Mouse (Mus musculus): ENCODE data around the gene Rsrp1. TPM values are rescaled to one million over a fixed set of nuclear protein-coding genes. Genes with fewer than 3 reads are reported as not detected.

Rsrp1 gene
- polyA plus RNA-seq (2015; fragmentation: Nextera tagmentation; extraction: Ambion mirVana) = 576 and 581 TPM in 2 replicates

DNA sequence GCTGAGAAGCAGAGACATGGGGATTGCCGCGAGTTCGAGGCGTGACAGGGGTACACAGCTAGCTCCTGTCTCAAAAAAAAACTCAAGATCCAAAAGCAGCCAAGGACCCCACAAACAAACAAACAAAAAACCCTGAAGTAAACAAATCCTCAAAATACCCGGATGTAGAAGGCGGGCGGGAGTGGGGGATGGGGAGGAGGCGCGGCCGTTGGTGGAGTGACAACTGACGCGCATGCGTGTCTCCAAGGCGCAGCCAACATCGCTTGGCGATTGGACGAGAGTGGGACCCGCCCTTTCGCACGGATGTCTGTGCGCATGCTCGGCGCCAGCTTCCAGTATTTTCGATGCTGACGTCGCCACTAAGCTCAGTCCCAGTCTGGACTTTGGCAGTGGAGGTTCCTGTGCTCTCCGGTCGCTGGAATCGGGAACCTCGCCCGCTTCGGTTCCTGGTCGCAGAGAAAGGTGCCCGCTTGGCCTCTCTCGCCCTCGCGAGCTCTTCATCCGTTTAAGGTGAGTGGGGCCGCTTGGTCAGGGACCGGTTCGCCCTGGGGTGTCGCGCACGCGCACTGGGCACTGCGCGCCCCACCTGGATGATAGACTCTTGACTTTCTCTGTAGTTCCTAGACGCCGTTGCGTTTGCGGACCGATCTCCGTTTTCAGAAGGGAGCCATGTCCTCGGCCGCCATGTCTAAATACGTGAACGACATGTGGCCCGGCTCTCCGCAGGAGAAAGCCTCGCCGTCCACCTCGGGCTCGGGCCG, at the start of gene Rsrp1:
Gene Rsrp1, plus strand, starts transcription at position 335 of the 761 bp plus-strand sequence.
- Histone ChIP-seq H3K4me1 (ENCODE audit: control insufficient read depth, insufficient read depth, low read length) (peaks cover 27% of the 10 kb centered on the region), H3K4me2 (ENCODE audit: low read length) (peak within 1 kb of the TSS; percentile 85), H3K36me3 (ENCODE audit: control insufficient read depth, insufficient read depth, low read length) (peaks cover 19% of the 10 kb centered on the region), H3K27me3 (ENCODE audit: control insufficient read depth, insufficient read depth, low read depth, low read length) (no peaks in the 10 kb centered on the region), H3K27ac (ENCODE audit: low read length) (peak within 1 kb of the TSS; percentile 95), H3K9ac (ENCODE audit: low read depth, low read length) (peak within 1 kb of the TSS; percentile 93), H3K9me3 (replicated peaks; ENCODE audit: control insufficient read depth, low read length, poor library complexity, severe bottlenecking) (no peaks in the 10 kb centered on the region), H3K4me3 (ENCODE audit: low read depth, low read length) (peak within 1 kb of the TSS; percentile 84)
- ATAC-seq = peak; percentile 94
- WGBS = under 1% methylated on average over 64 of the region's 64 CpGs

DNA sequence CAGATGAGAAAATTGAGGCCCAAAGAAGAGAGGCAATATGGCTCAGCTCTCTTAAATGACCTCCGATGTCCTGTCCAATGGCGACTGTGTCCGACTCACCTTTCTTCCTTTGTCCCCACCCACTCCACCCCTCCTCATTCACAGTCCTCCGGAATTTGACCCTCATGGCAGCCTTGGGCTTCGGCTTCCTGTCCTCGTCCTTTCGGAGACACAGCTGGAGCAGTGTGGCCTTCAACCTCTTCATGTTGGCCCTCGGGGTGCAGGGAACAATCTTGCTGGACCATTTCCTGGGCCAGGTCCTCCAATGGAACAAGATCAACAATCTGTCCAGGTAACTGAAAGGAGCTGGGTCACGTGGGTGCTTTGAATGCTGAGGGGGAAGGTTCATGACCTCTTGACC, 47.2 kb upstream of the Rsrp1 start:
- ATAC-seq = no peak
- Histone ChIP-seq H3K27me3 (ENCODE audit: control insufficient read depth, insufficient read depth, low read depth, low read length) (no peaks in the 10 kb centered on the region), H3K4me3 (ENCODE audit: low read depth, low read length) (no peak overlapping the region), H3K36me3 (ENCODE audit: control insufficient read depth, insufficient read depth, low read length) (no peaks in the 10 kb centered on the region), H3K27ac (ENCODE audit: low read length) (no peak overlapping the region), H3K9ac (ENCODE audit: low read depth, low read length) (no peak overlapping the region), H3K9me3 (replicated peaks; ENCODE audit: control insufficient read depth, low read length, poor library complexity, severe bottlenecking) (no peaks in the 10 kb centered on the region), H3K4me2 (ENCODE audit: low read length) (no peak overlapping the region), H3K4me1 (ENCODE audit: control insufficient read depth, insufficient read depth, low read length) (peaks cover 8% of the 10 kb centered on the region)
- 80% methylated on average over 9 of the region's 9 CpGs for WGBS

DNA sequence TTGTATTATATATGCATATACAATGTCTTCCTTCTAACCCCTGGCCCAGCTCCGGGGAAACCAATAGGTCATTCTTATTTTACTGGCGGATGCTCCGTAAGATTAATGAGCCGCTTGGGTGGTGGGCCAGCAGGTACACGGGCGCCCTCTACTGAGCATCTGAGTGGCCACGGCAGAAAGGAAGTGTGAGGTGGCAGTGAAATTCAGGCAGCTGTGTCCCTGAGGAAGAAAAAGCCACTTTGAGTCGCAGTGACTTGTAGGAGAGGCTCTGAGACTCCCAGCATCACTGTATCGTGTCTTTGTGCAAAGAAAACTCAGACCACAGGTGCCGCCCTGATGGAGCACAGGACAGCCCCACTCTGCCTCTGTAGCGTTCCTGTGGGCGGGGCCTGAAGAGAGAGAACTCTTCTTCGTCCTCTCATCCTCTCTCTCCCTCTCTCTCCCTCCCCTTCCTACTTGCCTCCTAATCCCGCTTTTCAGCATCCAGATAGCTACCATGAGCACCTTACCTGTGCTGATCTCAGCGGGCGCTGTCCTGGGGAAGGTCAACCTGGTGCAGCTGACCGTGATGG, 43.9 kb upstream of the Rsrp1 start:
- Histone ChIP-seq H3K4me3 (ENCODE audit: low read depth, low read length) (peak overlapping the region; percentile 31), H3K27ac (ENCODE audit: low read length) (no peak overlapping the region), H3K4me1 (ENCODE audit: control insufficient read depth, insufficient read depth, low read length) (peaks cover 8% of the 10 kb centered on the region), H3K4me2 (ENCODE audit: low read length) (peak overlapping the region; percentile 63), H3K36me3 (ENCODE audit: control insufficient read depth, insufficient read depth, low read length) (no peaks in the 10 kb centered on the region), H3K9me3 (replicated peaks; ENCODE audit: control insufficient read depth, low read length, poor library complexity, severe bottlenecking) (no peaks in the 10 kb centered on the region), H3K27me3 (ENCODE audit: control insufficient read depth, insufficient read depth, low read depth, low read length) (no peaks in the 10 kb centered on the region), H3K9ac (ENCODE audit: low read depth, low read length) (peak overlapping the region; percentile 54)
- peak; percentile 48; the same call in 1 of the 2 replicates for ATAC-seq
- 2% methylated on average over 17 of the region's 17 CpGs for WGBS

DNA sequence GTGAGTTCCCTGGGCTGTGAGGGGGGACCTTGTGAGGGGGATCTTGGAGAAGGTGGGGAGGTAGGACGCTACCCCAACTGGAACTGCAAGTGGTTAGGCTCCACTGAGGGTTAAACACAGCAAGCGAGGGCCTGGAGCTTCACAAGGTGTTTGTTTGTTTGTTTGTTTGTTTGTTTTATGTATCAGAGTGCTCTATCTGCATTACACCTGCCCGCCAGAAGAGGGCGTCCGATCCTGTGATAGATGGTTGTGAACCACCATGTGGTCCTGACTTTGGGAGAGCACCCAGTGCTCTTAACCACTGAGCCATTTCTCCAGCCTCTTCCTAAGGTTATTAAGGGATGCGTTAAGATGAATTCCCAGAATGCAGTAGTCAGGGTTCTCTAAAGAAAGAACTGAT, 43.4 kb upstream of the Rsrp1 start:
- Histone ChIP-seq H3K9ac (ENCODE audit: low read depth, low read length) (no peak overlapping the region), H3K27ac (ENCODE audit: low read length) (no peak overlapping the region), H3K4me3 (ENCODE audit: low read depth, low read length) (peak overlapping the region; percentile 31; the same call in 1 of the 2 replicates), H3K4me1 (ENCODE audit: control insufficient read depth, insufficient read depth, low read length) (peaks cover 8% of the 10 kb centered on the region), H3K36me3 (ENCODE audit: control insufficient read depth, insufficient read depth, low read length) (no peaks in the 10 kb centered on the region), H3K27me3 (ENCODE audit: control insufficient read depth, insufficient read depth, low read depth, low read length) (no peaks in the 10 kb centered on the region), H3K9me3 (replicated peaks; ENCODE audit: control insufficient read depth, low read length, poor library complexity, severe bottlenecking) (no peaks in the 10 kb centered on the region), H3K4me2 (ENCODE audit: low read length) (peak overlapping the region; percentile 63)
- 36% methylated on average over 6 of the region's 6 CpGs for WGBS
- no peak for ATAC-seq

DNA sequence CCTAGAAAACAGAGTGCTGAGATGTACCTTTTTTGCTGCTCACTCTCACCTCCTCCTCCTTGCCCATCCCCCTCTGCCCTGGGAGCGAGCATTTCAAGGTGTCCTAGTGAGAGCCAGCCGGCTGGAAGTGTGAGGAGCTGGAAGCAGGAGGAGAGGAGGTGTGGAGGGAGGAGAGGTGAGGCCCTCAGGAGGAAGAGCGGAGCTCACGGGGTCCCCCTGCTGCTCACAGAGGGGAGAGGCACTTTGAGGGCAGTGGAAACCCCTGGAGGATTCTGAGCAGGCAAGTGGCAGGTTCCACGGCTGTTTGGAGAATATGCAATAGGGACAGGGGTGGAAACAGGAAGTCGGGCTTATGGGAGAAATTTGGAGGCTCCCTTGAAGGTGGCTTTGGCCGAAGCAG, 40.1 kb upstream of the Rsrp1 start:
- Histone ChIP-seq H3K9ac (ENCODE audit: low read depth, low read length) (no peak overlapping the region), H3K27me3 (ENCODE audit: control insufficient read depth, insufficient read depth, low read depth, low read length) (no peaks in the 10 kb centered on the region), H3K27ac (ENCODE audit: low read length) (no peak overlapping the region), H3K36me3 (ENCODE audit: control insufficient read depth, insufficient read depth, low read length) (no peaks in the 10 kb centered on the region), H3K4me3 (ENCODE audit: low read depth, low read length) (no peak overlapping the region), H3K4me1 (ENCODE audit: control insufficient read depth, insufficient read depth, low read length) (peaks cover 8% of the 10 kb centered on the region), H3K4me2 (ENCODE audit: low read length) (no peak overlapping the region), H3K9me3 (replicated peaks; ENCODE audit: control insufficient read depth, low read length, poor library complexity, severe bottlenecking) (no peaks in the 10 kb centered on the region)
- ATAC-seq = no peak
- WGBS = 41% methylated on average over 7 of the region's 7 CpGs

DNA sequence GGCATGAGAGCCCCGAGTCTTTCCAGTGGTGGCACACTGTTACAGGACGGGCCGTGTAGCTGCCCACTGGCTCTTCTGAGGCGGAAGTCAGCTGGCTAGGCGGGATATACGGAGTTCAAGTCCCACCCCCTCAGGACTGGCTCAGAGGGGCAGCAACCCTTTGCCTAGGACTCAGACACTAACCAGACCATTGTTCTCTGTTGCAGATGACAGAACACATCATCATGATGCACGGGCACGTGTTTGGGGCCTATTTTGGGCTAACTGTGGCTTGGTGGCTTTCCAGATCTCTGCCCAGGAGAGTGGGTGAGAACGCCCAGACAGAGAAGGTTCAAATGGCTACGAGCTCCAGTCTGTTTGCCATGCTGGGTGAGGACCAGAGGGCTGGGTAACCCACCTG, 39.6 kb upstream of the Rsrp1 start:
- no peaks in the 10 kb centered on the region for H3K36me3 ChIP-seq (ENCODE audit: control insufficient read depth, insufficient read depth, low read length)
- no peaks in the 10 kb centered on the region for H3K9me3 ChIP-seq (replicated peaks; ENCODE audit: control insufficient read depth, low read length, poor library complexity, severe bottlenecking)
- H3K27ac ChIP-seq (ENCODE audit: low read length) = no peak overlapping the region
- H3K4me3 ChIP-seq (ENCODE audit: low read depth, low read length) = no peak overlapping the region
- H3K9ac ChIP-seq (ENCODE audit: low read depth, low read length) = no peak overlapping the region
- ATAC-seq = no peak
- H3K27me3 ChIP-seq (ENCODE audit: control insufficient read depth, insufficient read depth, low read depth, low read length) = no peaks in the 10 kb centered on the region
- peaks cover 8% of the 10 kb centered on the region for H3K4me1 ChIP-seq (ENCODE audit: control insufficient read depth, insufficient read depth, low read length)
- no peak overlapping the region for H3K4me2 ChIP-seq (ENCODE audit: low read length)
- 93% methylated on average over 10 of the region's 10 CpGs for WGBS

DNA sequence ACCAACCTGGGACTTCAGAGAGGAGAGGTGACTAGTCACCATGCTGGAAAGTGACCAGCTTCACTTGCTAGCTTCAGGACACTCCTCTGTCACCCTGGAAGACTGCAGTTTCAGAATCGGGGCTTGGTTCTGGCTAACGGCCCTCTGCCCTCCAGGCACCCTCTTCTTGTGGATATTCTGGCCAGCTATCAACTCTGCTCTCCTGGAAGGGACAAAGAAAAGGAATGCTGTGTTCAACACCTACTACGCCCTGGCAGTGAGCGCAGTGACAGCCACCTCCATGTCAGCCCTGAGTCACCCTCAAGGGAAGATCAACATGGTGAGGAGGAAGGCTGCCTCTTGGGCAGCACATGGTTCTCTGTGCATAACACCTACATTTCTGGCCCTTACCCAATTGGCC, 39.0 kb upstream of the Rsrp1 start:
- H3K4me3 ChIP-seq (ENCODE audit: low read depth, low read length) = no peak overlapping the region
- no peaks in the 10 kb centered on the region for H3K36me3 ChIP-seq (ENCODE audit: control insufficient read depth, insufficient read depth, low read length)
- ATAC-seq = no peak
- no peaks in the 10 kb centered on the region for H3K9me3 ChIP-seq (replicated peaks; ENCODE audit: control insufficient read depth, low read length, poor library complexity, severe bottlenecking)
- H3K4me1 ChIP-seq (ENCODE audit: control insufficient read depth, insufficient read depth, low read length) = peaks cover 5% of the 10 kb centered on the region
- H3K4me2 ChIP-seq (ENCODE audit: low read length) = no peak overlapping the region
- H3K9ac ChIP-seq (ENCODE audit: low read depth, low read length) = no peak overlapping the region
- no peaks in the 10 kb centered on the region for H3K27me3 ChIP-seq (ENCODE audit: control insufficient read depth, insufficient read depth, low read depth, low read length)
- WGBS = 94% methylated on average over 4 of the region's 4 CpGs
- no peak overlapping the region for H3K27ac ChIP-seq (ENCODE audit: low read length)

DNA sequence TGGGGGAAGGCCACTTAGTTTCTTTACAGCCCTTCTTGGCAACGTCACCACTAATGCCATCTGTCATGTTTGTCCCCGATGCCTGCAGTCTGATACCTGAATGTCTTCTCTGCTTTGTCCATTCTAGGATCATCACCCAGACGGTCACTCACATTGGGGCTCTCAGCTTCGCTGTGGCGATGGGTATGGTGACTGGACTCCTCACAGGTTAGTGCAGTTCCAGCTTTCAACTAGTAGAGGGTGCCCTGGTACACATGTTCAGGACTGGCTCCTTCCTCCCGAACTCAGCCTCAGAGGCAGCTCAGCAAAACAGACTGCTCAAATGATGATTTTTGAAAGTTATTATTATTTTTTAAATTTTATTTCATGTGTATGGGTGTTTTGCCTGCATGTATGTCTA, 31.3 kb upstream of the Rsrp1 start:
- WGBS = 82% methylated on average over 6 of the region's 6 CpGs
- Histone ChIP-seq H3K9me3 (replicated peaks; ENCODE audit: control insufficient read depth, low read length, poor library complexity, severe bottlenecking) (no peaks in the 10 kb centered on the region), H3K4me3 (ENCODE audit: low read depth, low read length) (no peak overlapping the region), H3K4me2 (ENCODE audit: low read length) (no peak overlapping the region), H3K27me3 (ENCODE audit: control insufficient read depth, insufficient read depth, low read depth, low read length) (no peaks in the 10 kb centered on the region), H3K27ac (ENCODE audit: low read length) (no peak overlapping the region), H3K36me3 (ENCODE audit: control insufficient read depth, insufficient read depth, low read length) (peaks cover 4% of the 10 kb centered on the region), H3K9ac (ENCODE audit: low read depth, low read length) (no peak overlapping the region), H3K4me1 (ENCODE audit: control insufficient read depth, insufficient read depth, low read length) (no peaks in the 10 kb centered on the region)
- no peak for ATAC-seq

DNA sequence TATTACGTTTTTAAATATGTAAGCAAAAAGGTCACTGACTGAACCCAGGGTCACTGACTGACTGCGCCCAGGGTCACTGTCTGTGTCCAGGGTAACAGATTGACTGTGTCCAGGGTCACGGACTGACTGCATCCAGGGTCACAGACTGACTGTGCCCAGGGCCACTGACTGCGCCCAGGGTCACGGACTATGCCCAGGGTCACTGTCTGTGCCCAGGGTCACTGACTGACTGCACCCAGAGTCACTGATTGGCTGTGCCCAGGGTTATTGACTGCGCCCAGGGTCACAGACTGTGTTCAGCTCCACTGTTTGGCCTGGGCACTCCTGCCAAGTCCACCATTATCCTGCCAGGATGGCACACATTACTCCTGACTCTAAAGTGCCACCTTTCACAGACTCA, 26.1 kb upstream of the Rsrp1 start:
- H3K4me3 ChIP-seq (ENCODE audit: low read depth, low read length) = no peak overlapping the region
- H3K27me3 ChIP-seq (ENCODE audit: control insufficient read depth, insufficient read depth, low read depth, low read length) = no peaks in the 10 kb centered on the region
- no peaks in the 10 kb centered on the region for H3K4me1 ChIP-seq (ENCODE audit: control insufficient read depth, insufficient read depth, low read length)
- H3K9ac ChIP-seq (ENCODE audit: low read depth, low read length) = no peak overlapping the region
- H3K27ac ChIP-seq (ENCODE audit: low read length) = no peak overlapping the region
- H3K4me2 ChIP-seq (ENCODE audit: low read length) = no peak overlapping the region
- WGBS = 93% methylated on average over 6 of the region's 6 CpGs
- ATAC-seq = no peak
- H3K9me3 ChIP-seq (replicated peaks; ENCODE audit: control insufficient read depth, low read length, poor library complexity, severe bottlenecking) = no peaks in the 10 kb centered on the region
- H3K36me3 ChIP-seq (ENCODE audit: control insufficient read depth, insufficient read depth, low read length) = peaks cover 37% of the 10 kb centered on the region
